Mouse (Mus musculus) erythroid progenitor cell, adult 5-6 weeks (primary cell): ENCODE data around the gene Zfp786. TPM values are rescaled to one million over a fixed set of nuclear protein-coding genes. Genes with fewer than 3 reads are reported as not detected.
A peak's percentile ranks its signal among the peaks of the same experiment; 100 is the strongest.
"Not testable (repeated sequence)": the region's sequence is repeated elsewhere in the genome, so short reads cannot be mapped to it uniquely, and the experiment has no call there.

Experiments
- ATAC-seq: replicated peaks from 2 replicates; pipeline ENCODE4 v1.8.0; 2016; ENCODE audit warnings: moderate number of reproducible peaks, mild to moderate bottlenecking, moderate TSS enrichment, inconsistent platforms; ENCODE audit not compliant: poor library complexity, low FRiP score, severe bottlenecking
- total RNA-seq, 2 experiments: library from RNA; stranded (forward) in 1 of 2; stranded (reverse) in 1 of 2; fragments of 150-400 nt in 1 of 2; fragments of 186-747, 209-891 nt in 1 of 2; gene quantifications; 2 replicates each; pipeline versions ENCODE4 v1.2.3 to v1.2.4; 2015 to 2017; ENCODE audit warnings: low replicate concordance in 2 of 2

Gene Zfp786
- total RNA-seq, 2 experiments from 2014 or later, result not detected

DNA sequence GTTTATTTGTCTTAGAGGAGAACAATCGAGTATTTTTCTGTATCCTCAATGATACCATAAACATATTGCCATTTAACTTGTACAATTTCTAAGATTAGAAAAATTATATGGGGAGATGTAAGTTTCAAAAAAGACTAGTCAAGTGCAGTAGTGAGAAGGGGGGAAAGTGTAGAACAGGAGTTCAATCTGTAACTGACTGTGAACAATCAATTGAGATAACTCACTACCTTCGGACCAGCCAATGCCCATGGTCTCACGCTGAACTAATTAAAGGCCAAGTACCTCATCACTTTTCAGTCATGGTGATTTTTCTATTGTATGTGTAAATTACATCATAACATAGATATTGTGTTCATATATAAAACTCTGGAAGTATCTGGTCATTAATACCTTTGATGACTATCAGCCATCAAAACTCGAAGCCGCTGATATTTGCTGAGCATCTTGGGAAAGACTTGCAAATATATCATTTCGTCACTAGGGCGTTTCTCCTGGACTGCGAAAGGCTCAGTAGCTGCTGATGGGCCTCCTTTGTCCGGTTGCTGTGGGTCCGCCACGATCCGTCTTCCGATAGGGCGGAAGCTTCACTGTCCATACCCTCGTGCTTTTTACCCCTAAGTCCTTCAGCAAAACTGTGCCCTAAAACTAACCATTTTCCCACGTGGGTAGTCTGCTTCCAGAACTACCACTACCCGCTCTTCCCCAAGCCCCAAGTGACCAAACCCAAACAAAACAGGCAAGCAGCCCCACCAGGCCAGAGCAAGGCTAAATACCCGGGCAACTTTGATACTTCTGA, 42.5 kb downstream of the Zfp786 start:
- peak; percentile 94 for ATAC-seq

- ATAC-seq, result no peak
Observed at GRCm38 (mm10) chr6:47784707-47785412, 45.8 kb downstream of the Zfp786 start.

- peak; percentile 65 for ATAC-seq
Observed at GRCm38 (mm10) chr6:47781091-47781968, 49.3 kb downstream of the Zfp786 start.

GRCm38 (mm10) chr6:47780576-47781013, 50.1 kb downstream of the Zfp786 start:
- ATAC-seq, result peak; percentile 32; the same call in 1 of the 2 replicates

GRCm38 (mm10) chr6:47771760-47772159, 58.9 kb downstream of the Zfp786 start:
- peak; percentile 77 for ATAC-seq

- ATAC-seq, result not testable (repeated sequence)
Observed at GRCm38 (mm10) chr6:47771113-47771512, 59.6 kb downstream of the Zfp786 start.

GRCm38 (mm10) chr6:47769861-47770260, 60.8 kb downstream of the Zfp786 start:
- not testable (repeated sequence) for ATAC-seq

Other genes with a start within 250 kb of the Zfp786 start
- 527 and 773 TPM in 2 replicates for gene Ezh2, start 235.5 kb downstream of the Zfp786 start, total RNA-seq (2015; ENCODE audit: low replicate concordance)
- gene Ezh2, start 235.5 kb downstream of the Zfp786 start, total RNA-seq (2017; ENCODE audit: low replicate concordance), result 546 and 659 TPM in 2 replicates
- gene Pdia4, start 17.4 kb downstream of the Zfp786 start, total RNA-seq (2015; ENCODE audit: low replicate concordance), result 16.9 and 31.9 TPM in 2 replicates
- 28.1 and 34.0 TPM in 2 replicates for gene Pdia4, start 17.4 kb downstream of the Zfp786 start, total RNA-seq (2017; ENCODE audit: low replicate concordance)
- gene Zfp398, start 4.8 kb upstream of the Zfp786 start, total RNA-seq (2015; ENCODE audit: low replicate concordance), result 1.1 and 4.2 TPM in 2 replicates
- 1.6 and 2.1 TPM in 2 replicates for gene Zfp398, start 4.8 kb upstream of the Zfp786 start, total RNA-seq (2017; ENCODE audit: low replicate concordance)
- gene Zfp282, start 46.3 kb upstream of the Zfp786 start, total RNA-seq (2015; ENCODE audit: low replicate concordance), result 1.3 and 1.8 TPM in 2 replicates
- gene Zfp282, start 46.3 kb upstream of the Zfp786 start, total RNA-seq (2017; ENCODE audit: low replicate concordance), result 2.0 and 3.5 TPM in 2 replicates
- gene Zfp212, start 89.6 kb upstream of the Zfp786 start, total RNA-seq (2015; ENCODE audit: low replicate concordance), result 12.6 and 13.7 TPM in 2 replicates
- gene Zfp212, start 89.6 kb upstream of the Zfp786 start, total RNA-seq (2017; ENCODE audit: low replicate concordance), result 11.0 and 15.7 TPM in 2 replicates
- not detected in 2 replicates for gene Zfp956, start 122.5 kb upstream of the Zfp786 start, total RNA-seq (2015; ENCODE audit: low replicate concordance)
- 0.45 and 5.3 TPM in 2 replicates for gene Zfp956, start 122.5 kb upstream of the Zfp786 start, total RNA-seq (2017; ENCODE audit: low replicate concordance)
- gene Zfp777, start 218.0 kb upstream of the Zfp786 start, total RNA-seq (2015; ENCODE audit: low replicate concordance), result 0.42 and 2.2 TPM in 2 replicates
- 2.3 and 4.9 TPM in 2 replicates for gene Zfp777, start 218.0 kb upstream of the Zfp786 start, total RNA-seq (2017; ENCODE audit: low replicate concordance)